Mouse (Mus musculus): ENCODE results near the gene Bicra.

DNA sequence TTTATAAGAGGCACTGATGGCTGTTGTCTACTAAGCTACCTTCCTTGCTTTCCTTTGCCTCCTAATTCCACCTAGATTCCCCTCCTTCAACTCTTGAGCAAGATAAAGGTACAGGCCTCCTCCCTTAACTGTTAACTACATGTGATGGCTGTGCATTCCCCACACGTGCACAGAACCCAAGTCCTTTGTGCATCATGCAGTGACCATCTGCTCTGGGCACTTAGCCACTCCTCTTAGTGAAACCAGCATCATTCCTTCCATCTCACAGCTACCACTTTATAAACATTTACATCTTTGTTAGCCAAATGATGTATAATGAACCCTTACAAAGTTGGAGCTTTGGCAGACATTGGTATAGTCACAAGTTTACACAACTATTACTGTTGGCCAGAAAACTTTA is 32.2 kb upstream of the Bicra start:
- TF ChIP-seq EP300 (IDR thresholded peaks at IDR 0.05; ENCODE audit: low read depth in 1 of 2, low read length in 2 of 2): no peak
- no peak for TF ChIP-seq CTCF (IDR thresholded peaks at IDR 0.05 in 2 of 3, conservative IDR thresholded peaks at IDR 0.05 in 1 of 3; ENCODE audit: control insufficient read depth in 1 of 3, insufficient read depth in 1 of 3, low read depth in 2 of 3, low read length in 3 of 3, poor library complexity in 1 of 3, severe bottlenecking in 1 of 3)
- no peak for TF ChIP-seq ZKSCAN1 (IDR thresholded peaks at IDR 0.05; ENCODE audit: low read depth, low read length)
- TF ChIP-seq POLR2A (IDR thresholded peaks at IDR 0.05; ENCODE audit: control insufficient read depth in 1 of 2, insufficient read depth in 1 of 2, low read depth in 1 of 2, low read length in 2 of 2, poor library complexity in 1 of 2): no peak
- TF ChIP-seq KAT2A (conservative IDR thresholded peaks at IDR 0.05; ENCODE audit: low read depth, low read length): no peak
- no peak for TF ChIP-seq USF2 (IDR thresholded peaks at IDR 0.05; ENCODE audit: borderline replicate concordance in 1 of 2, insufficient read depth in 1 of 2, low read depth in 1 of 2, low read length in 2 of 2)
- no peak for TF ChIP-seq MAFK (IDR thresholded peaks at IDR 0.05; ENCODE audit: borderline replicate concordance, low read depth, low read length)
- TF ChIP-seq GATA1 (IDR thresholded peaks at IDR 0.05; ENCODE audit: low read depth, low read length): no peak
- no peak for TF ChIP-seq NRF1 (IDR thresholded peaks at IDR 0.05; ENCODE audit: insufficient read depth, low read depth, low read length, poor library complexity, severe bottlenecking)

All from MEL (cell line).